Mouse (Mus musculus) ES-Bruce4 (cell line): Measurements from ENCODE around the gene Ubr3. TPM values are rescaled to one million over a fixed set of nuclear protein-coding genes. Genes with fewer than 3 reads are reported as not detected.

Experiments
- H3K27ac ChIP-seq: 2 replicates; pipeline ENCODE4 v1.5.1; 2012; ENCODE audit warnings: low read length, inconsistent platforms; ENCODE audit not compliant: insufficient read depth
- H3K27me3 ChIP-seq: 2 replicates; pipeline ENCODE4 v1.6.1; 2012; ENCODE audit warnings: mild to moderate bottlenecking, low read length, inconsistent platforms; ENCODE audit not compliant: control insufficient read depth, poor library complexity, insufficient read depth, severe bottlenecking
- H3K36me3 ChIP-seq: 2 replicates; pipeline ENCODE4 v1.6.1; 2012; ENCODE audit warnings: inconsistent platforms, mild to moderate bottlenecking, low read length, moderate library complexity; ENCODE audit not compliant: control insufficient read depth, poor library complexity, insufficient read depth, severe bottlenecking
- H3K4me1 ChIP-seq: one replicate; pipeline ENCODE4 v1.8.1; 2011; ENCODE audit warnings: low read length; ENCODE audit not compliant: control insufficient read depth, insufficient read depth
- H3K4me3 ChIP-seq: 2 replicates; pipeline ENCODE4 v1.5.1; 2011; ENCODE audit warnings: low read depth, mild to moderate bottlenecking, low read length
- H3K9ac ChIP-seq: 2 replicates; pipeline ENCODE4 v1.6.1; 2012; ENCODE audit warnings: low read depth, mild to moderate bottlenecking, inconsistent platforms; ENCODE audit not compliant: poor library complexity, severe bottlenecking
- H3K9me3 ChIP-seq: replicated peaks from 2 replicates; pipeline ENCODE4 v1.6.1; 2012; ENCODE audit warnings: mild to moderate bottlenecking, low read length, inconsistent platforms; ENCODE audit not compliant: control insufficient read depth, poor library complexity, insufficient read depth, severe bottlenecking
- CTCF ChIP-seq: IDR thresholded peaks from one replicate; pipeline ENCODE4 v1.8.1; 2011; ENCODE audit warnings: low read depth, low read length
- EP300 ChIP-seq: IDR thresholded peaks from 2 replicates; pipeline ENCODE4 v1.6.1; 2011; ENCODE audit warnings: low read depth, low read length; ENCODE audit not compliant: insufficient read depth
- POLR2A ChIP-seq: IDR thresholded peaks from one replicate; pipeline ENCODE4 v1.8.1; 2011; ENCODE audit warnings: low read length; ENCODE audit not compliant: insufficient read depth
- polyA plus RNA-seq: library from polyadenylated mRNA; stranded (reverse); fragments of >200 nt; gene quantifications from 2 replicates; pipeline ENCODE4 v1.2.4, GENCODE M21; 2011; ENCODE audit warnings: low read depth; ENCODE audit not compliant: missing spikeins, insufficient read depth, insufficient read length

The Ubr3 gene
- polyA plus RNA-seq, 1 experiment = 65.6 TPM

GRCm38 (mm10) chr2:70025711-70026110 is 128.7 kb downstream of the Ubr3 start:
- H3K36me3 ChIP-seq = peaks cover 11% of the 10 kb centered on the region
- H3K4me1 ChIP-seq = no peaks in the 10 kb centered on the region
- no peak overlapping the region for H3K4me3 ChIP-seq
- no peaks in the 10 kb centered on the region for H3K27me3 ChIP-seq
- H3K9ac ChIP-seq = no peak overlapping the region
- H3K9me3 ChIP-seq = no peaks in the 10 kb centered on the region
- no peak overlapping the region; the same call in 1 of the 2 replicates for H3K27ac ChIP-seq
- no peak for TF ChIP-seq POLR2A
- no peak for TF ChIP-seq CTCF
- TF ChIP-seq EP300 = no peak

GRCm38 (mm10) chr2:70031472-70031871 is 134.4 kb downstream of the Ubr3 start:
- Histone ChIP-seq H3K36me3 (no peaks in the 10 kb centered on the region), H3K27me3 (no peaks in the 10 kb centered on the region), H3K9ac (no peak overlapping the region), H3K4me1 (no peaks in the 10 kb centered on the region), H3K4me3 (no peak overlapping the region), H3K9me3 (no peaks in the 10 kb centered on the region), H3K27ac (no peak overlapping the region)
- no peak for TF ChIP-seq EP300
- no peak for TF ChIP-seq CTCF
- TF ChIP-seq POLR2A = no peak

DNA sequence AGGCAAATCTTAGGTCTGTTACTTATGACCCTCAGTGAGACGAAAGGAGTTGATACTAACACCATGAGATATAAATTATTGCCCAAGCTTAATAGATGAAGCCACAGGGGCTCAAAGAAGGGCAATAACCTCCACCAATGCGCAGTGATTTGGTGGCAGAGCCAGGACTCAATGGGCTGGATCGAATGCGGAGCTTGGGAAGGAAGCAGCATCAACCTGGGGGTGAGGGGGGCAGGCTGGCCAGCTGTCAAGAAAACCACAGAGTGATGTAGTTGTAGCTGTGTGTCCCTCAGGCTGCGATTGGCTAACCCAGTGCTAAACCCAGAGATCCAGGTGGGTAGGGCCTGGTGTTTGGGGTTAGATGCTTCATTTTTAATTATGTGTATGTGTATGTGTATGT is 137.8 kb downstream of the Ubr3 start:
- Histone ChIP-seq H3K27ac (no peak overlapping the region), H3K4me1 (no peaks in the 10 kb centered on the region), H3K36me3 (no peaks in the 10 kb centered on the region), H3K9me3 (no peaks in the 10 kb centered on the region), H3K9ac (no peak overlapping the region), H3K27me3 (no peaks in the 10 kb centered on the region), H3K4me3 (no peak overlapping the region)
- TF ChIP-seq CTCF (no peak), EP300 (no peak), POLR2A (no peak)

- H3K9ac ChIP-seq = no peak overlapping the region
- H3K9me3 ChIP-seq = no peaks in the 10 kb centered on the region
- TF ChIP-seq EP300 (no peak), POLR2A (no peak), CTCF (no peak)
- H3K4me3 ChIP-seq = no peak overlapping the region
- H3K27ac ChIP-seq = no peak overlapping the region
- no peaks in the 10 kb centered on the region for H3K4me1 ChIP-seq
- H3K27me3 ChIP-seq = no peaks in the 10 kb centered on the region
- H3K36me3 ChIP-seq = no peaks in the 10 kb centered on the region
Observed at GRCm38 (mm10) chr2:70035358-70035757, 138.3 kb downstream of the Ubr3 start.

GRCm38 (mm10) chr2:70037221-70037620 is 140.2 kb downstream of the Ubr3 start:
- H3K27me3 ChIP-seq = no peaks in the 10 kb centered on the region
- H3K36me3 ChIP-seq = no peaks in the 10 kb centered on the region
- H3K4me1 ChIP-seq = no peaks in the 10 kb centered on the region
- H3K27ac ChIP-seq = no peak overlapping the region
- TF ChIP-seq CTCF (peak; percentile 36), EP300 (no peak), POLR2A (no peak)
- no peak overlapping the region for H3K9ac ChIP-seq
- no peak overlapping the region for H3K4me3 ChIP-seq
- H3K9me3 ChIP-seq = no peaks in the 10 kb centered on the region

GRCm38 (mm10) chr2:70038752-70039151 is 141.7 kb downstream of the Ubr3 start, which contains the start of gene Myo3b:
TSS of gene Myo3b (plus strand) at chr2:70039126.
- no peak for TF ChIP-seq EP300
- TF ChIP-seq POLR2A = no peak
- TF ChIP-seq CTCF = no peak
- Histone ChIP-seq H3K4me1 (no peaks in the 10 kb centered on the region), H3K27me3 (no peaks in the 10 kb centered on the region), H3K9ac (no peak within 1 kb of the TSS), H3K36me3 (no peaks in the 10 kb centered on the region), H3K9me3 (no peaks in the 10 kb centered on the region), H3K4me3 (peak within 1 kb of the TSS; percentile 29), H3K27ac (no peak within 1 kb of the TSS)
